Mouse (Mus musculus) megakaryocyte, embryonic 14.5 days (primary cell): Measurements from ENCODE around the gene Mier3.

ENCODE experiments used
- FLI1 ChIP-seq: IDR thresholded peaks from 2 replicates; pipeline ENCODE4 v1.6.1; 2012; ENCODE audit warnings: low read length, inconsistent platforms, mixed read lengths
- GATA1 ChIP-seq: IDR thresholded peaks from 3 replicates; pipeline ENCODE4 v1.6.1; 2012; ENCODE audit warnings: mixed read lengths, low read length, inconsistent platforms, borderline replicate concordance

- TF ChIP-seq GATA1 (no peak), FLI1 (no peak)
These were observed 33.5 kb upstream of the Mier3 start for GRCm38 (mm10) chr13:111647279-111647678.
